Mouse (Mus musculus): ENCODE results near the gene Stt3a.

- TF ChIP-seq CTCF (IDR thresholded peaks at IDR 0.05; ENCODE audit: low read depth, low read length): no peak
- no peak for TF ChIP-seq POLR2A (IDR thresholded peaks at IDR 0.05; ENCODE audit: borderline replicate concordance, low read depth, low read length)
Measured at GRCm38 (mm10) chr9:36727034-36727755, 40.3 kb downstream of the Stt3a start, which contains the start of gene Chek1.

Data from bone marrow macrophage, adult 2 months (primary cell).